Mouse (Mus musculus) right cerebral cortex, postnatal 4 days (tissue): ENCODE measurements around the gene Tbx6.

Experiments
- DNase-seq: peaks from one replicate; pipeline ENCODE4 v3.0.0-alpha.2; 2022

Tbx6 gene

DNA sequence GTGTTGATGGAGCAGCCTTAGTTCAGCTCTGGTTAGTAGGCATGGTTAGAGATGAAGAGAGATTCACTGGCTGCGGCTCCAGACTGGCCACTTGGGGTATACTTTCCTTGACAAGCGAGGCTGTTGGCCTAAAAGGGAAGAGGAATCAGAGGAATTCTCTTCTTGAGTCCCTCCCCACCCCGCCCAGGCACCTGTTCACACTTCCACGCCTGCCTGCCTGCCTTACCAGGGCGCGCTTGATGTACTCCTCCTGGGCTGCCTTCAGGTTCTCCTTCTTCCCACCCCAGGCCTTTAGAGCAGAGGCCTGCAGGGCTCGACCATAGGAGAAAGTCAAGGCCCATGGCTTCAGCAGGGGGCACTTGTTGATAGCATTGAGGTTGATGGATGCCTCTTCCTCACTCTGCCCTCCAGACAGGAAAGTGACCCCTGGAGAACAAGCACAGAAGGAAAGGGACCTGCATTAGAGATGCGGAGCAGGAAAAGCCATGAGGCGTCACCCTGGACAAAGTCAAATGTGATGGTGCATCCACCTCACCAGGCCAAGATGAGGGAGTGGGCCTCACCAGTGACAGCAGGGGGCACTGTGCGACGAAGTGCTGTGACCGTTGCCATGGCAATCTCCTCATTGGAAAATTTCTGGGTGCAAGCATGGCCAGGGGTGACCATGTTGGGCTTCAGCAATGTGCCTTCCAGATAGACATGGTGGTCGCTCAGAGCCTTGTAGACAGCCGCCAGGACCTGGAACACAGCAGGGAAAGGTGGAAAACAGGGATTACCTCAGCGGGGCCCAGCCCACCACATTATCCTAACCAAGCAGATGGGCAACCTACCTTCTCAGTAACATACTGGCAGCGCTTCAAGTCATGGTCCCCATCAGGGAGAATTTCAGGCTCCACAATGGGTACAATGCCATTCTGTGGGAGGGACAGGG is 14.4 kb downstream of the Tbx6 start:
- no peak for DNase-seq

GRCm38 (mm10) chr7:126796350-126796932 is 15.2 kb downstream of the Tbx6 start:
- DNase-seq = no peak

GRCm38 (mm10) chr7:126797411-126798126 is 16.3 kb downstream of the Tbx6 start, which contains the start of gene Fam57b:
TSS of gene Fam57b (plus strand) at chr7:126797668.
- no peak for DNase-seq

DNA sequence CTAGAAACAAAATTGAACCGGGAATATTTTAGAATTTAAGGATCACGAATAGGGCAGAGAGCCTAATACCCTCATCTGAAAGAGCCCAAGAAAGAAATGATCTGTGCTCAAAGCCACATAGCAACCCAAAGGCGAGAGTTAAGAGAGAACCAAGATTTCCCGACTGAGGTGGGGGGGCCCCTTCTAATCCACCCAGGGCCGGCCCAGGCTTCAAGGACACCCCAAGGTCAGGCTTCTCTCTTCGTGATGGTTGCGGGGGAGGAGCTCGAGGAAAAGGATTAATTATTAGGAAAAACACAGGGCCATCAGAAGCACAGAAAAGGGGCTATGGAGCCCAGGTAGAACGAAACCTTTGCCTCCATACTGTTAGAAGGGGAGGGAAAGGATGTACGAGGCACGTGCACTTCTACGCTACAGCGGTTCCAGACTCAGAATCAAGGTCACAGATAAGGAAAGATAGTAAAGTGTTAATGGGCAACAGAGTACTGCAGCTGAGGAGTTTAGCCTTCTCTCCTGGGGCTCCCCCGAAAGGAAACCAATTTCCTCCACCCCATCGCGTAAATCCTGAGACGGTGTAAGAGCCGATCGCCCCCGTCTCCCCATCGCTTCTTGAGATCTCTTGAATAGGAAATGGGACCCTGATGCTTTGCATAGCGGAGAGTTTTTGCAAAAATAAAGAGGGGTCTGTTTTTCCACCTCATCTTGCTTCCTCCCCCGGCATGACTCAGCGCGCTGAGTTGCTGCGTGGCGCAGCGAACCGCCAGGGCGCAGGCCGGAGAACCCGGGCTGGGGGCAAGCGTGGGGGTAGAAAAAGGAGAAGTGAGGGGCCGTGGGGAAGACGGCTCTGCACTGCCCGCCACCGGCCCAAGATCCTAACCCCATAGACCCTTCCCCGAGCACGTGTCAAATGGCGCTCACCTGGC is 17.1 kb downstream of the Tbx6 start:
- DNase-seq = no peak

DNA sequence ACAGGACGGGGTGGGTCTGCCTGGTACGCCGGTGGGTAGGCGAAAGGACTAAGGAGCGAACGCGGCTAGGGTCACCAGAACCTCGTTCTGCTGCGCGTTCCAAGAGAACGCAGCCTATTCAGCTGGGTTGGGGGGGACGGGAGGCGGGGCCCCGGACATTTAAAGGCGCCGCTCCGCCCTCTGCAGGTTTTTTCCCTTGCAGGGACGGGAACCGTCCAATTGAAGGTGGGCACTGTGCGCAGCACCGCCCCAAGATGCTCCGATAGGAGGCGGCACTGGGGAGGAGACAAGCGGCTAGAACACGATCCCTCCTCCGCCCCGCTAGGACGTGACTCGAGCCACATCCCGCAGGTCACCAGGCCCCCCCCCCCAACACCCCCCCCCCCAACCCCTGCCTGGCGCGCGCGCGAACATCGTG is 17.8 kb downstream of the Tbx6 start:
- peak; percentile 95 for DNase-seq

GRCm38 (mm10) chr7:126799468-126800268 is 18.4 kb downstream of the Tbx6 start:
- DNase-seq = no peak

GRCm38 (mm10) chr7:126800269-126801056 is 19.2 kb downstream of the Tbx6 start:
- DNase-seq = no peak

DNA sequence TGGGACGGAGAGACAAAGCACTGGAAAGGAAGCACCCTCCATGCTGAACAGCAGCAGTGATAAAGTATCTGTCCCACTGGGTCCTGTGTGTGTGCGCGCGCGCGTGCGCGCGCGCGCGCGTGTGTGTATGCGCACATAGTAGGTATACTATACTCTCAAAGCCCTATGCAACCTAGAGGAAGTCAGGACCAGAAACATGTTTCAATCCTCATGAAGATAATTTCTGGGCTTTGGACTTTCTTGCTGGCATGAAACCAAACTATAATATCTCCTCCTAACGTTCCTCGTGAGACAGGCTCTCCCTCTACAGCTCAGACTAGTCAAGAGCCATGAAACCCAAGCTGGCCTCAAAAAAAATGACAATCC is 19.8 kb downstream of the Tbx6 start:
- DNase-seq = no peak

DNA sequence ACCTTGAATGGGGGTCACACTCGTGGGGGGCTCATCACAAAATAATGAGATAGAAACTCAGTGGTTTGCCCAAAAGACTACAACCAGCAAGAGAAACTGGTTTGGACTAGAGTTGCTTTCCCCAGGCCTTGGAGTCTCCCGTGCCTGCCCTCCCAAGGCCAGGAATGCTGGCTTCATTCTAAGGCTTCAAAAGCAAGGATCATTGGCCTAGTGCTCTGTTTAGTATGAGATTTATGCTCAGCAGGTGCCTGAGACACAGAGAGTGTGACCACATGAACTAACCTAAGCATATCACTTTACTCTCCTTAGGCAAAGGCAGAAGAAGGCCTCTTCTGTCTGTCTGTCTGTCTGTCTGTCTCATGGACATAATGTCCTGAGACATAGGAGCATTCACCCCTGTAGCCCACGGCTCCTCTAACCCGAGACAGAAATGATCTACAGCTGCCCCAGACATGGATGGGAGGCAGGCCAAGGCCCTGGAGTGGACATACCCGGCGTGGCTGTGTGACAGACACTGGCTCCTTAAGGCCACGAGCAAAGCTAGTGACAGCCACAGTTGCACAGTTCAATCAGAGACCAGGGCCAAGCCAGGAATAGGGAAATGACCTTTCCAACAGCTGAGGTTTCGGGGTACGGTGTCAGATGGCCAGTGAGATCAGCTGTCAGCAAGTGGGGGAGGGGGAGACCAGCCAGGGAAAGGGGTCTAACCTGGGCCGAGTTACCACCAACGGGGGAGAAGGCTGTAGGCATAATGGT is 21.0 kb downstream of the Tbx6 start:
- no peak for DNase-seq

GRCm38 (mm10) chr7:126803181-126803580 is 21.9 kb downstream of the Tbx6 start:
- DNase-seq = no peak

- DNase-seq = no peak
Measured at GRCm38 (mm10) chr7:126803751-126804150, 22.5 kb downstream of the Tbx6 start.

- DNase-seq = no peak
Measured at GRCm38 (mm10) chr7:126806956-126807355, 25.7 kb downstream of the Tbx6 start.

- DNase-seq = no peak
Measured at GRCm38 (mm10) chr7:126807405-126807804, 26.1 kb downstream of the Tbx6 start.

- DNase-seq = peak; percentile 81
Measured at GRCm38 (mm10) chr7:126808703-126809455, 27.6 kb downstream of the Tbx6 start.

- DNase-seq = no peak
Measured at GRCm38 (mm10) chr7:126809723-126810369, 28.6 kb downstream of the Tbx6 start.

- DNase-seq = no peak
Measured at GRCm38 (mm10) chr7:126815726-126816222, 34.5 kb downstream of the Tbx6 start.

DNA sequence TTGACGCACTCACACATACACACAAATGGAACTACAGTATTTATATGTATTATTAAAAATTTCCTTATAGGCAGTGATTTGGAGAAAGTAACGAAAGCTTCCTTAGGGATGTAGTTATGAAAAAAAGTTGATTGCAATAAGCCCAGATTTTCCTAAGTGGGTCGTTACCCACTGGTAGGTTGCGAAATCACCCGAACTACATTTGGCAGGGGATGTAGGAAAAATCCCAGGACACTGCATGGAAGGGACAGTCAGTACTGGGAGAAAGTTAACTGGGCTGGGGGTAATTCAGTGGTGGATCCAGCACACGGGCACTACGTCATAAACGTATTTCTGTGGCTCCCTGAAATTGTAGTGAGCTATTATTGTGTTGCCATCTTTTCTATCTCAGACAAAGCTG is 35.2 kb downstream of the Tbx6 start:
- no peak for DNase-seq

GRCm38 (mm10) chr7:126817595-126817994 is 36.3 kb downstream of the Tbx6 start:
- DNase-seq = no peak
